ENCODE assay signal across 11 mouse cellular contexts in genomic region chr16:10384544-10384943, GRCm38 (mm10). TPM values are rescaled to one million over a fixed set of nuclear protein-coding genes. Genes with fewer than 3 reads are reported as not detected.
A peak's percentile ranks its signal among the peaks of the same experiment; 100 is the strongest.
DNase-seq lines count a peak whose midpoint lies in the region; ATAC-seq and TF ChIP-seq lines count a peak whose summit lies in the region.
"Had no signal": no experiment of that assay in that cellular context is flagged by ENCODE, and none has a peak within 500 bp of the region (broad histone marks: within the 10 kb centered on the region; RNA-seq: fewer than 3 reads in every experiment).

No protein-coding gene starts in this region.

- TF ChIP-seq CTCF in MEL (IDR thresholded peaks at IDR 0.05 in 2 of 3, conservative IDR thresholded peaks at IDR 0.05 in 1 of 3; ENCODE audit: control insufficient read depth in 1 of 3, insufficient read depth in 1 of 3, low read depth in 2 of 3, low read length in 3 of 3, poor library complexity in 1 of 3, severe bottlenecking in 1 of 3), result no peak
- TF ChIP-seq CTCF in thymus, adult 2 months (IDR thresholded peaks at IDR 0.05; ENCODE audit: borderline replicate concordance, control insufficient read depth, extremely low read depth, insufficient read depth, low read length, poor library complexity), result no peak

- no peak for TF ChIP-seq RAD21 in MEL (IDR thresholded peaks at IDR 0.05; ENCODE audit: low read depth, low read length)

- peak overlapping the region; percentile 53 for H3K4me2 ChIP-seq in heart, embryonic 15.5 days
- H3K4me2 ChIP-seq in liver, embryonic 16.5 days (ENCODE audit: low read depth, low read length), result peak overlapping the region; percentile 70
- H3K4me2 ChIP-seq: forebrain, embryonic 12.5 days had no signal

- no peak overlapping the region for H3K9ac ChIP-seq in heart, embryonic 15.5 days
- peak overlapping the region; percentile 76 for H3K9ac ChIP-seq in MEL (ENCODE audit: control insufficient read depth, low read depth, low read length, poor library complexity, severe bottlenecking)
- H3K9ac ChIP-seq in liver, embryonic 16.5 days (ENCODE audit: low read depth, low read length), result peak overlapping the region; percentile 44; the same call in 1 of the 2 replicates
- H3K9ac ChIP-seq: forebrain, embryonic 12.5 days; neural tube, embryonic 15.5 days had no signal

- no peak for TF ChIP-seq POLR2A in MEL (IDR thresholded peaks at IDR 0.05; ENCODE audit: control insufficient read depth in 1 of 2, insufficient read depth in 1 of 2, low read depth in 1 of 2, low read length in 2 of 2, poor library complexity in 1 of 2)
- TF ChIP-seq POLR2A in thymus, adult 2 months (IDR thresholded peaks at IDR 0.05; ENCODE audit: control insufficient read depth, extremely low read depth, insufficient read depth, low read length, poor library complexity), result no peak

- TF ChIP-seq EP300 in MEL (IDR thresholded peaks at IDR 0.05; ENCODE audit: low read depth in 1 of 2, low read length in 2 of 2), result peak in 1 of 2 experiments; percentile 0; a peak in 1 of 4 replicates

- ATAC-seq in heart, embryonic 15.5 days (replicated peaks; ENCODE audit: insufficient number of reproducible peaks, insufficient read depth, low FRiP score, low read depth), result no peak
- ATAC-seq in granulocyte monocyte progenitor cell, adult 5-6 weeks (replicated peaks; ENCODE audit: poor library complexity, severe bottlenecking), result peak; percentile 67
- peak; percentile 78 for ATAC-seq in liver, embryonic 16.5 days (ENCODE audit: low read depth)

- no peaks in the 10 kb centered on the region for H3K9me3 ChIP-seq in heart, embryonic 15.5 days (replicated peaks)
- H3K9me3 ChIP-seq in MEL (replicated peaks; ENCODE audit: insufficient read depth, low read length), result no peaks in the 10 kb centered on the region
- H3K9me3 ChIP-seq in liver, embryonic 16.5 days (replicated peaks; ENCODE audit: control insufficient read depth, low read length), result no peaks in the 10 kb centered on the region
- H3K9me3 ChIP-seq: forebrain, embryonic 12.5 days; neural tube, embryonic 15.5 days had no signal

- 70% methylated on average over 3 of the region's 3 CpGs for WGBS in heart, embryonic 15.5 days
- 29% methylated on average over 3 of the region's 3 CpGs for WGBS in liver, embryonic 16.5 days (ENCODE audit: insufficient replicate concordance)
- 68% methylated on average over 3 of the region's 3 CpGs for WGBS in thymus, adult 2 months

- H3K4me3 ChIP-seq in heart, embryonic 15.5 days, result peak overlapping the region; percentile 17; the same call in 1 of the 2 replicates
- peak overlapping the region; percentile 53 to 62 for H3K4me3 ChIP-seq in MEL (ENCODE audit: control insufficient read depth in 1 of 2, insufficient read depth in 1 of 2, low read depth in 2 of 2, low read length in 2 of 2)
- peak overlapping the region; percentile 44 for H3K4me3 ChIP-seq in liver, embryonic 16.5 days (ENCODE audit: low read depth, low read length)
- H3K4me3 ChIP-seq in thymus, adult 2 months (ENCODE audit: control insufficient read depth, insufficient read depth, low read length), result no peak overlapping the region
- H3K4me3 ChIP-seq: forebrain, embryonic 12.5 days; neural tube, embryonic 15.5 days had no signal

- H3K27me3 ChIP-seq in heart, embryonic 15.5 days, result 0 out of 2 replicates have a peak, but pooled peaks cover 6% of the 10 kb centered on the region
- H3K27me3 ChIP-seq in MEL (ENCODE audit: control insufficient read depth in 1 of 2, insufficient read depth in 2 of 2, low read length in 2 of 2), result 0 out of 4 replicates have a peak, but pooled peaks cover 0 to 2% of the 10 kb centered on the region in 2 experiments
- H3K27me3 ChIP-seq in liver, embryonic 16.5 days (ENCODE audit: control insufficient read depth, insufficient read depth, low read depth, low read length), result no peaks in the 10 kb centered on the region
- no peaks in the 10 kb centered on the region for H3K27me3 ChIP-seq in thymus, adult 2 months (ENCODE audit: control insufficient read depth, insufficient read depth, low read length)
- H3K27me3 ChIP-seq: neural tube, embryonic 15.5 days had no signal

- H3K27ac ChIP-seq in heart, embryonic 15.5 days, result no peak overlapping the region
- H3K27ac ChIP-seq in MEL (ENCODE audit: control insufficient read depth, low read depth, low read length), result peak overlapping the region; percentile 90
- peak overlapping the region; percentile 93 for H3K27ac ChIP-seq in liver, embryonic 16.5 days (ENCODE audit: low read length)
- no peak overlapping the region; the same call in 1 of the 2 replicates for H3K27ac ChIP-seq in thymus, adult 2 months (ENCODE audit: control insufficient read depth, insufficient read depth, low read length)
- H3K27ac ChIP-seq: forebrain, embryonic 12.5 days; neural tube, embryonic 15.5 days had no signal

- DNase-seq in heart, adult 18-20 months, result no peak
- no peak for DNase-seq in MEL (ENCODE audit: low read depth, low spot score)
- no peak for DNase-seq in yolk sac, embryonic 10.5 days (ENCODE audit: low spot score)
- DNase-seq in thymus, adult 2 months, result no peak
- no peak for DNase-seq in c-Kit-positive CD71-positive TER-119-positive erythroid progenitor cells, embryonic 14.5 days (ENCODE audit: low spot score)

- no peaks in the 10 kb centered on the region; the same call in 1 of the 2 replicates for H3K79me2 ChIP-seq in MEL (ENCODE audit: control insufficient read depth, insufficient read depth, low read length, poor library complexity)

- H3K4me1 ChIP-seq in heart, embryonic 15.5 days (replicated peaks), result peaks cover 9% of the 10 kb centered on the region
- peaks cover 6 to 20% of the 10 kb centered on the region in 2 experiments; a peak in 3 of 4 replicates for H3K4me1 ChIP-seq in MEL (ENCODE audit: control insufficient read depth in 1 of 2, insufficient read depth in 2 of 2, low read length in 2 of 2)
- H3K4me1 ChIP-seq in liver, embryonic 16.5 days (ENCODE audit: control insufficient read depth, low read depth, low read length), result peaks cover 27% of the 10 kb centered on the region
- H3K4me1 ChIP-seq in thymus, adult 2 months (replicated peaks; ENCODE audit: control insufficient read depth, insufficient read depth, low read length), result peaks cover 7% of the 10 kb centered on the region
- H3K4me1 ChIP-seq: forebrain, embryonic 12.5 days; neural tube, embryonic 15.5 days had no signal

- H3K36me3 ChIP-seq in heart, embryonic 15.5 days, result no peaks in the 10 kb centered on the region
- H3K36me3 ChIP-seq in MEL (ENCODE audit: control insufficient read depth in 1 of 2, insufficient read depth in 2 of 2, low read length in 2 of 2), result peaks cover 0 to 12% of the 10 kb centered on the region in 2 experiments; a peak in 2 of 4 replicates
- no peaks in the 10 kb centered on the region for H3K36me3 ChIP-seq in liver, embryonic 16.5 days (ENCODE audit: control insufficient read depth, insufficient read depth)
- no peaks in the 10 kb centered on the region for H3K36me3 ChIP-seq in thymus, adult 2 months (ENCODE audit: control insufficient read depth, insufficient read depth, low read length)
- H3K36me3 ChIP-seq: forebrain, embryonic 12.5 days; neural tube, embryonic 15.5 days had no signal

TF ChIP-seq in MEL, 35 proteins besides CTCF, POLR2A, EP300 and RAD21:
- TF ChIP-seq GATA1 (IDR thresholded peaks at IDR 0.05; ENCODE audit: low read depth, low read length) (peak; percentile 5; the same call in 1 of the 2 replicates), MYC (IDR thresholded peaks at IDR 0.05; ENCODE audit: low read depth, low read length) (no peak)

RNA-seq across cellular contexts. Expression of gene Tekt5, which starts 10.7 kb away (rescaled TPM):
- 0.87 and 1.1 TPM in 2 replicates for polyA plus RNA-seq in heart, embryonic 15.5 days (2015; fragmentation: Nextera tagmentation; extraction: Ambion mirVana)
- not detected for total RNA-seq in heart, adult 18-20 months (2021)
- 0.08 and 0.10 TPM in 2 replicates for total RNA-seq in MEL (2012; rRNA removed)
- under 1 TPM in 1 of 2 experiments, not detected in 1; 0.25 TPM for polyA plus RNA-seq in MEL (2012; ENCODE audit: insufficient read depth in 1 of 2, insufficient read length in 2 of 2, low read depth in 1 of 2, low replicate concordance in 2 of 2, missing spikeins in 1 of 2)
- 0.49 TPM in 1 of 2 replicates, not detected in the other for total RNA-seq in granulocyte monocyte progenitor cell, adult 5-6 weeks (2014; fragmentation: Nextera tagmentation)
- total RNA-seq in granulocyte monocyte progenitor cell, adult 5-6 weeks (2017), result not detected in 2 replicates
- polyA plus RNA-seq in liver, embryonic 16.5 days (2015; fragmentation: Nextera tagmentation; extraction: Ambion mirVana), result 0.11 and 0.17 TPM in 2 replicates
- 1.4 and 1.7 TPM in 2 replicates for polyA plus RNA-seq in thymus, adult 2 months (2012; rRNA removed)
- total RNA-seq: adrenal gland, adult 18-20 months had no signal

RNA-seq across cellular contexts. Expression of gene Nubp1, which starts 27.2 kb away (rescaled TPM):
- polyA plus RNA-seq in heart, embryonic 15.5 days (2015; fragmentation: Nextera tagmentation; extraction: Ambion mirVana), result 28.7 and 39.4 TPM in 2 replicates
- 1 to 10 TPM; 7.7 to 8.4 TPM for total RNA-seq in heart, adult 18-20 months (2021)
- 57.7 and 58.4 TPM in 2 replicates for total RNA-seq in MEL (2012; rRNA removed)
- polyA plus RNA-seq in MEL (2012; ENCODE audit: insufficient read depth in 1 of 2, insufficient read length in 2 of 2, low read depth in 1 of 2, low replicate concordance in 2 of 2, missing spikeins in 1 of 2), result 10 to 100 TPM in 1 of 2 experiments, not detected in 1; 75.0 TPM
- total RNA-seq in granulocyte monocyte progenitor cell, adult 5-6 weeks (2014; fragmentation: Nextera tagmentation), result 45.9 and 48.0 TPM in 2 replicates
- total RNA-seq in granulocyte monocyte progenitor cell, adult 5-6 weeks (2017), result 41.9 and 58.3 TPM in 2 replicates
- 23.9 and 26.4 TPM in 2 replicates for polyA plus RNA-seq in liver, embryonic 16.5 days (2015; fragmentation: Nextera tagmentation; extraction: Ambion mirVana)
- 62.3 and 67.4 TPM in 2 replicates for polyA plus RNA-seq in thymus, adult 2 months (2012; rRNA removed)

Comparison
In these comparisons a context has a peak if more than half of its experiments do, and no peak if none do; other contexts are left out.
1. H3K27ac ChIP-seq: peak in MEL (single experiment) and liver, embryonic 16.5 days (single experiment); none in heart, embryonic 15.5 days (single experiment) and thymus, adult 2 months (single experiment).